In genomic region chr6:140995340-140996135, GRCm38 (mm10) we compare ENCODE assay signal across 8 mouse cellular contexts.
DNase-seq lines count a peak whose midpoint lies in the region; ATAC-seq and TF ChIP-seq lines count a peak whose summit lies in the region.

No protein-coding gene starts in this region.

- ATAC-seq in hindbrain, embryonic 14.5 days (ENCODE audit: low FRiP score), result no peak

- H3K4me2 ChIP-seq in hindbrain, embryonic 14.5 days (replicated peaks), result no peak overlapping the region

- peak; percentile 15 for DNase-seq in hindbrain, embryonic 10.5 days (ENCODE audit: low spot score)
- DNase-seq in hindbrain, embryonic 14.5 days (ENCODE audit: low spot score), result no peak
- DNase-seq in gastrocnemius, postnatal 14 days, result peak; percentile 21
- DNase-seq in lung, postnatal 4 days, result peak; percentile 33 to 35
- no peak for DNase-seq in urinary bladder, adult 2 months (ENCODE audit: low spot score)
- no peak for DNase-seq in B cell, adult 2 months
- no peak for DNase-seq in right cerebral cortex, postnatal 10 days (ENCODE audit: low spot score in 2 of 2)

- H3K9ac ChIP-seq in hindbrain, embryonic 14.5 days, result no peak overlapping the region

- H3K36me3 ChIP-seq in hindbrain, embryonic 10.5 days, result no peaks in the 10 kb centered on the region
- H3K36me3 ChIP-seq in hindbrain, embryonic 14.5 days (replicated peaks; ENCODE audit: control insufficient read depth, insufficient read depth), result no peaks in the 10 kb centered on the region

- no peak overlapping the region for H3K4me3 ChIP-seq in hindbrain, embryonic 10.5 days
- no peak overlapping the region for H3K4me3 ChIP-seq in hindbrain, embryonic 14.5 days (replicated peaks; ENCODE audit: low read length)
- no peak overlapping the region for H3K4me3 ChIP-seq in bone marrow, adult 2 months (replicated peaks; ENCODE audit: control insufficient read depth, low read depth, low read length)

- no peak for TF ChIP-seq POLR2A in bone marrow, adult 2 months (IDR thresholded peaks at IDR 0.05; ENCODE audit: borderline replicate concordance, control insufficient read depth, low read depth, low read length)

- intact Hi-C loops in gastrocnemius, postnatal 14 days (cut with DNase I; ENCODE audit: low total_unique reads), result no loop called here

- H3K27me3 ChIP-seq in hindbrain, embryonic 10.5 days (ENCODE audit: insufficient read depth, poor library complexity, severe bottlenecking), result no peaks in the 10 kb centered on the region
- H3K27me3 ChIP-seq in hindbrain, embryonic 14.5 days (ENCODE audit: control insufficient read depth, insufficient read depth, low read length), result no peaks in the 10 kb centered on the region

- H3K27ac ChIP-seq in hindbrain, embryonic 10.5 days, result no peak overlapping the region
- no peak overlapping the region for H3K27ac ChIP-seq in hindbrain, embryonic 14.5 days
- H3K27ac ChIP-seq in bone marrow, adult 2 months (ENCODE audit: control insufficient read depth, insufficient read depth, low read depth, low read length, poor library complexity), result no peak overlapping the region

- WGBS in hindbrain, embryonic 10.5 days, result 74% methylated on average over 14 of the region's 14 CpGs
- 74% methylated on average over 14 of the region's 14 CpGs for WGBS in hindbrain, embryonic 14.5 days
- 71% methylated on average over 14 of the region's 14 CpGs for WGBS in bone marrow, adult 2 months

- peaks cover 11% of the 10 kb centered on the region; the same call in 1 of the 2 replicates for H3K9me3 ChIP-seq in hindbrain, embryonic 10.5 days
- H3K9me3 ChIP-seq in hindbrain, embryonic 14.5 days (ENCODE audit: control insufficient read depth, low read length), result no peaks in the 10 kb centered on the region

- peak; percentile 20; the same call in 1 of the 2 replicates for TF ChIP-seq CTCF in bone marrow, adult 2 months (IDR thresholded peaks at IDR 0.05; ENCODE audit: control insufficient read depth, insufficient read depth, low read length)

- H3K4me1 ChIP-seq in hindbrain, embryonic 10.5 days (replicated peaks), result 0 out of 2 replicates have a peak, but pooled peaks cover 5% of the 10 kb centered on the region
- no peaks in the 10 kb centered on the region; the same call in 1 of the 2 replicates for H3K4me1 ChIP-seq in hindbrain, embryonic 14.5 days (replicated peaks; ENCODE audit: control insufficient read depth, insufficient read depth, low read length)
- no peaks in the 10 kb centered on the region for H3K4me1 ChIP-seq in bone marrow, adult 2 months (ENCODE audit: control insufficient read depth, insufficient read depth, low read length)

Comparison
In these comparisons a context has a peak if more than half of its experiments do, and no peak if none do; other contexts are left out.
1. DNase-seq: peak in hindbrain, embryonic 10.5 days (single experiment), gastrocnemius, postnatal 14 days (single experiment) and lung, postnatal 4 days (2 of 2); none in hindbrain, embryonic 14.5 days (single experiment), urinary bladder, adult 2 months (single experiment), B cell, adult 2 months (0 of 2) and right cerebral cortex, postnatal 10 days (0 of 2).